ENCODE assay signal across 23 mouse cellular contexts in genomic region chr4:22587162-22587561, GRCm38 (mm10).
DNase-seq lines count a peak whose midpoint lies in the region; ATAC-seq and TF ChIP-seq lines count a peak whose summit lies in the region.
"Had no signal": no experiment of that assay in that cellular context is flagged by ENCODE, and none has a peak within 500 bp of the region (broad histone marks: within the 10 kb centered on the region; RNA-seq: fewer than 3 reads in every experiment).

No protein-coding gene starts in this region.

- no peak overlapping the region for H3K9ac ChIP-seq in CH12.LX (ENCODE audit: insufficient read depth, low read depth)
- no peak overlapping the region for H3K9ac ChIP-seq in ES-E14 (ENCODE audit: insufficient read depth, low read depth, low read length, poor library complexity, severe bottlenecking)
- no peak overlapping the region for H3K9ac ChIP-seq in MEL (ENCODE audit: control insufficient read depth, low read depth, low read length, poor library complexity, severe bottlenecking)
- H3K9ac ChIP-seq in midbrain, embryonic 15.5 days: no peak overlapping the region

- H3K4me3 ChIP-seq in CH12.LX (replicated peaks in 1 of 3; ENCODE audit: low read depth in 2 of 3, low read length in 2 of 3, poor library complexity in 1 of 3) (no peak overlapping the region), ES-E14 (ENCODE audit: insufficient read depth in 1 of 2, low read depth in 1 of 2, low read length in 2 of 2, poor library complexity in 1 of 2, severe bottlenecking in 1 of 2) (no peak overlapping the region), MEL (ENCODE audit: control insufficient read depth in 1 of 2, insufficient read depth in 1 of 2, low read depth in 2 of 2, low read length in 2 of 2) (no peak overlapping the region)
- H3K4me3 ChIP-seq in midbrain, embryonic 15.5 days: no peak overlapping the region

- TF ChIP-seq RAD21 in CH12.LX (IDR thresholded peaks at IDR 0.05; ENCODE audit: low read depth, low read length) (no peak), MEL (IDR thresholded peaks at IDR 0.05; ENCODE audit: low read depth, low read length) (no peak)

- TF ChIP-seq CTCF in CH12.LX (conservative IDR thresholded peaks at IDR 0.05 in 1 of 2, IDR thresholded peaks at IDR 0.05 in 1 of 2; ENCODE audit: low read depth in 2 of 2, low read length in 2 of 2): no peak
- no peak for TF ChIP-seq CTCF in MEL (IDR thresholded peaks at IDR 0.05 in 2 of 3, conservative IDR thresholded peaks at IDR 0.05 in 1 of 3; ENCODE audit: control insufficient read depth in 1 of 3, insufficient read depth in 1 of 3, low read depth in 2 of 3, low read length in 3 of 3, poor library complexity in 1 of 3, severe bottlenecking in 1 of 3)

- H3K27me3 ChIP-seq in CH12.LX (replicated peaks) (no peaks in the 10 kb centered on the region), MEL (ENCODE audit: control insufficient read depth in 1 of 2, insufficient read depth in 2 of 2, low read length in 2 of 2) (no peaks in the 10 kb centered on the region)
- no peaks in the 10 kb centered on the region for H3K27me3 ChIP-seq in midbrain, embryonic 15.5 days (replicated peaks)
- H3K27me3 ChIP-seq: Patski had no signal

- H3K9me3 ChIP-seq in CH12.LX (replicated peaks; ENCODE audit: low read length) (no peaks in the 10 kb centered on the region), ES-E14 (ENCODE audit: control insufficient read depth, insufficient read depth, low read depth, low read length) (no peaks in the 10 kb centered on the region), MEL (replicated peaks; ENCODE audit: insufficient read depth, low read length) (no peaks in the 10 kb centered on the region)
- no peaks in the 10 kb centered on the region for H3K9me3 ChIP-seq in midbrain, embryonic 15.5 days
- H3K9me3 ChIP-seq: G1E had no signal

- no peak overlapping the region for H3K4me2 ChIP-seq in CH12.LX (ENCODE audit: insufficient read depth, low read depth, poor library complexity, severe bottlenecking)
- H3K4me2 ChIP-seq in midbrain, embryonic 15.5 days: no peak overlapping the region

- ATAC-seq in midbrain, embryonic 15.5 days (replicated peaks): no peak
- ATAC-seq: activated CD4-positive, CD25-positive, alpha-beta regulatory T cell, adult 4 months; CD4-positive, CD25-positive, alpha-beta regulatory T cell, adult 4 months; Patski had no signal

- in situ Hi-C loops in CH12.LX (cut with MboI; ENCODE audit: low pct_ligation_motif_present, low pct_unique_long_range_greater_than_20kb, low sequenced_read_pairs) (no loop called here), ES-E14 (cut with MboI; ENCODE audit: low sequenced_read_pairs in 2 of 2, unreplicated experiment in 2 of 2) (no loop called here)

- TF ChIP-seq POLR2A in CH12.LX (IDR thresholded peaks at IDR 0.05; ENCODE audit: low read depth, low read length) (no peak), MEL (IDR thresholded peaks at IDR 0.05; ENCODE audit: control insufficient read depth in 1 of 2, insufficient read depth in 1 of 2, low read depth in 1 of 2, low read length in 2 of 2, poor library complexity in 1 of 2) (no peak)

- H3K4me1 ChIP-seq in CH12.LX (ENCODE audit: control insufficient read depth in 1 of 2, insufficient read depth in 2 of 2) (no peaks in the 10 kb centered on the region), ES-E14 (ENCODE audit: control insufficient read depth in 2 of 2, insufficient read depth in 2 of 2, low read length in 2 of 2, poor library complexity in 1 of 2) (no peaks in the 10 kb centered on the region), MEL (ENCODE audit: control insufficient read depth in 1 of 2, insufficient read depth in 2 of 2, low read length in 2 of 2) (no peaks in the 10 kb centered on the region)
- no peaks in the 10 kb centered on the region for H3K4me1 ChIP-seq in midbrain, embryonic 15.5 days

- H3K79me2 ChIP-seq in CH12.LX (replicated peaks; ENCODE audit: control insufficient read depth, extremely low read depth, insufficient read depth, poor library complexity, severe bottlenecking): no peaks in the 10 kb centered on the region
- H3K79me2 ChIP-seq in MEL (ENCODE audit: control insufficient read depth, insufficient read depth, low read length, poor library complexity): no peaks in the 10 kb centered on the region

- dilution Hi-C loops in CH12.LX (cut with MboI; ENCODE audit: extremely low pct_ligation_motif_present, extremely low pct_unique_long_range_greater_than_20kb, low sequenced_read_pairs): no loop called here

- DNase-seq in CH12.LX (ENCODE audit: extremely low read depth) (no peak), ES-E14 (ENCODE audit: low read depth, low spot score) (no peak), MEL (ENCODE audit: low read depth, low spot score) (no peak)
- DNase-seq in layer of hippocampus, postnatal 10 days (ENCODE audit: low spot score in 2 of 2): no peak
- no peak for DNase-seq in left cerebral cortex, adult 9 months (ENCODE audit: low spot score in 2 of 2)
- DNase-seq: adrenal gland, adult 2 months; adrenal gland, adult 8-10 months; adrenal gland, postnatal 10 days; adrenal gland, postnatal 14 days; adrenal gland, postnatal 25 days; adrenal gland, postnatal 36 days; B cell, adult 2 months; cerebellum, adult 11 months; cerebellum, adult 11-12 months; cerebellum, adult 18-20 months; cerebellum, adult 2 months; cerebellum, adult 8-10 months; cerebellum, adult 9-10 months had no signal

- TF ChIP-seq EP300 in CH12.LX (IDR thresholded peaks at IDR 0.05; ENCODE audit: low read length) (no peak), MEL (IDR thresholded peaks at IDR 0.05; ENCODE audit: low read depth in 1 of 2, low read length in 2 of 2) (no peak)

- H3K36me3 ChIP-seq in CH12.LX (replicated peaks in 1 of 2; ENCODE audit: control insufficient read depth in 1 of 2, insufficient read depth in 1 of 2, low read length in 1 of 2) (no peaks in the 10 kb centered on the region), ES-E14 (ENCODE audit: control insufficient read depth, insufficient read depth, low read length, poor library complexity, severe bottlenecking) (no peaks in the 10 kb centered on the region), MEL (ENCODE audit: control insufficient read depth in 1 of 2, insufficient read depth in 2 of 2, low read length in 2 of 2) (no peaks in the 10 kb centered on the region)
- no peaks in the 10 kb centered on the region for H3K36me3 ChIP-seq in midbrain, embryonic 15.5 days (replicated peaks)
- H3K36me3 ChIP-seq: G1E had no signal

- no peak overlapping the region for H3K27ac ChIP-seq in CH12.LX (ENCODE audit: insufficient read depth, low read depth)
- no peak overlapping the region for H3K27ac ChIP-seq in ES-E14 (ENCODE audit: insufficient read depth, low read depth, low read length, poor library complexity, severe bottlenecking)
- H3K27ac ChIP-seq in MEL (ENCODE audit: control insufficient read depth, low read depth, low read length): no peak overlapping the region
- H3K27ac ChIP-seq in midbrain, embryonic 15.5 days: no peak overlapping the region

TF ChIP-seq in CH12.LX, 34 proteins besides CTCF, POLR2A, EP300 and RAD21:
- no peak for TF ChIP-seq ZNF384 (IDR thresholded peaks at IDR 0.05; ENCODE audit: low read depth, low read length)
- peak; percentile 88 for TF ChIP-seq MAFK (IDR thresholded peaks at IDR 0.05; ENCODE audit: insufficient replicate concordance, low read length)
- TF ChIP-seq MAZ (IDR thresholded peaks at IDR 0.05; ENCODE audit: low read depth, low read length): no peak
TF ChIP-seq in CH12.LX: peak in this region for 1.

TF ChIP-seq in ES-E14, 5 proteins besides CTCF, POLR2A, EP300 and RAD21:
- TF ChIP-seq MAFK (IDR thresholded peaks at IDR 0.05; ENCODE audit: insufficient read depth, low read depth, low read length): peak; percentile 84
- no peak for TF ChIP-seq ZC3H11A (IDR thresholded peaks at IDR 0.05; ENCODE audit: borderline replicate concordance, low read depth, low read length)

TF ChIP-seq in MEL, 35 proteins besides CTCF, POLR2A, EP300 and RAD21:
- TF ChIP-seq CHD1 (IDR thresholded peaks at IDR 0.05; ENCODE audit: low read depth, low read length) (no peak), CHD2 (IDR thresholded peaks at IDR 0.05; ENCODE audit: low read length) (no peak), GATA1 (IDR thresholded peaks at IDR 0.05; ENCODE audit: low read depth, low read length) (no peak), MAFK (IDR thresholded peaks at IDR 0.05; ENCODE audit: borderline replicate concordance, low read depth, low read length) (peak; percentile 83), JUND (IDR thresholded peaks at IDR 0.05; ENCODE audit: low read depth, low read length) (no peak)

Comparison
In these comparisons a context has a peak if more than half of its experiments do, and no peak if none do; other contexts are left out.
1. Of the 35 proteins assayed by ChIP-seq in both MEL and CH12.LX: peak only in MEL: none; only in CH12.LX: none; in both: MAFK; in neither: 34.